Mouse (Mus musculus) mouse embryonic stem cell (cell line): ENCODE results near the gene Ormdl3.
"Not testable (repeated sequence)": the region's sequence is repeated elsewhere in the genome, so short reads cannot be mapped to it uniquely, and the experiment has no call there.

Source experiments
- in situ Hi-C, 2 experiments: fragments of 300-500 bp; cut with MboI; formaldehyde crosslinking; loops; 1 replicate in 1 of 2; 3 replicates in 1 of 2; pipeline ENCODE4 v1.14.3; 2019 to 2020; ENCODE audit warnings: low sequenced_read_pairs in 2 of 2, low pct_unique_long_range_greater_than_20kb in 1 of 2, mixed read lengths in 1 of 2; ENCODE audit not compliant: unreplicated experiment in 1 of 2

Ormdl3 gene

DNA sequence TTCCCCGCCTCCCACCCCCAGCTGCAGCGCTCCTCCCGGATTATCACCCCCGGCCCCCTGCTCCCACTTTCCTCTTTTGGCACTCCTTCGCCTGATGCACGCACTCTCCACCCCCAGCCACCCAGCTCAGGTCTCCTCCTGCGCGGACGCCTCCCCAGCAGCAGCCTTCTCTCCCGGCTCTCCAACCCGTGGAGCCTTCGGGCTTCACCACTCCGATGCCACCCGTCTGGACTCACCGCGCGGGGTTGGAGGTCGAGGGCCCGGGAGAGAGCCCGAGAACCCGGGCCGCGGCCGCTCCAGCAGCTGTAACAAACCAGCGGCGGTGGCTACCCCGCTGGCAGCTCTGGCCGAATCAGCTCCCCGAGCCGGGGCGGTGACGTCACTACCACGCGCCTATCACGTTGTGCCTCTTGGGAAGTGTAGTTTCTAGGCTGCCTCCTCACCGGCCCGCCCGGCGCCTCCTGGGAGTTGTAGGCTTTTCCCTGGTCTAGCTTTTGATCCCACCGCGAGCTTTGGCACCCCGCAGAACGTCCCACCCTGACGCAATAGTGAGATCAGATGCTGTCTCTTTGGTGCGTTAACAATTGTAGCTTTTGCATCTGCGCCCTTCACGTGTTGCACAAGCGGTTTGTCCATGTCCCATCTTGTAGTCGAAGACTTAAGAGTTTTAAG lies at the start of gene Ormdl3:
TSS of gene Ormdl3 (minus strand) at position 477 of the 672 bp plus-strand sequence.
- in situ Hi-C loops: no loop called here

- in situ Hi-C loops: not testable (repeated sequence)
Observed at GRCm38 (mm10) chr11:98635312-98635970, 48.3 kb upstream of the Ormdl3 start.

DNA sequence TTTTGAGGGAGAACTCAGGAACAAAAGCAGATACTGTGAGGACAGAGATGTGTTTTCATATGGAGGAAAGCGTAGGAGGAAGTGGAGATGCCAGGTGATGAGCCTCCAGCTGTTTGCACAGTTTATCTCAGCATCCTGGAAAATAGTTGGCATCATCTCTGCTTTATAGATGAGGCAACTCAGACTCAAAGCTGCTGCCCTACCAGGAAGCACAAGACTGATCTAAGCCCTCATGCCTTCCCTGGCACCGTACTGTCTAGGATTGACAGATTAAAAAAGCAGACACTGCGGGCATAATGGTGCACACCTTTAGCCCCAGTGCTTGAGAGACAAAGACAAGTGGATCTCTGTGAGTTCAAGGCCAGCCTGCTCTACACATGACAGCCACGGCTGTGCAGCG lies 43.5 kb upstream of the Ormdl3 start:
- in situ Hi-C loops: no loop called here

DNA sequence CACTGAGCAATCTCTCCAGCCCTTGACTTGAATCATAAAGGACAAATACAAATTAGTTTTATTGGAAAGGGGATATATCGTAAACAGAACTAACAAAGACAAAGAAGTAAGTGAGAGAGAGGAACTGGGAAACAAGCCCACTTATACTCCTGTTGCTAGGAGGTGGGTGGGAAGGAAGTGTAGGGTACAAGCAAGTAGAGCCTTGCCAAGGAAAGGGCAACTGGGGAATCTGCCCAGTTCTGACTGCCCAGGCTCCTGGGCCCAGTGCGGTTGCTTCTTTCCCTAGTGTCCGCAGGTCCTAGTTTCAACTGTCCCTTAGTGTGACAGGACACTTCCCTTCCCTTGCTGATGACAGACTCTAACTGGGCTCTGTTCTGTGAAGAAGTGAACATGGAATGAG lies 41.5 kb upstream of the Ormdl3 start:
- in situ Hi-C loops: no loop called here

- in situ Hi-C loops: no loop called here
Observed at GRCm38 (mm10) chr11:98625611-98626410, 38.6 kb upstream of the Ormdl3 start, which contains the start of the genes Gm12355 and Gsdma3. Gene Gm12355, minus strand, starts transcription at chr11:98625661. Gene Gsdma3, plus strand, starts transcription at chr11:98626360.

GRCm38 (mm10) chr11:98624381-98624780 lies 37.2 kb upstream of the Ormdl3 start:
- in situ Hi-C loops: not testable (repeated sequence)

DNA sequence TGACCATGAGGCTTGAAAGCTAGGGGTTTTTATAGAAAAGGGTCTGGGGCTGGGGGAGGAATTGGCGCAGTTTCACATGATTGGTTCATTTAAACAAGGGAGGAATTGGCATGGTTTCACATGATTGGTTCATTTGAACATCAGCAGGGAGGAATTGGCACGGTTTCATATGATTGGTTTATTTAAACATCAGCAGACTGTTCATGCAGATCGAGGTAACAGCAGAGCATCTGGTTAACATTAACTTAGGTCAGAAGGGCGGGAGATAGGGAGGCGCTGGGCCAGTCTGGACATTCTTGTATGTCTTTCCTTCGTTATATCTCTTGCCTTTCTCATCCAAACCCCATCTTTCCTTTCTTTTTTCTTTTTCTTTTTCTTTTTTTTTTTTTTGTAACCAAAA lies 36.8 kb upstream of the Ormdl3 start:
- in situ Hi-C loops: not testable (repeated sequence)

DNA sequence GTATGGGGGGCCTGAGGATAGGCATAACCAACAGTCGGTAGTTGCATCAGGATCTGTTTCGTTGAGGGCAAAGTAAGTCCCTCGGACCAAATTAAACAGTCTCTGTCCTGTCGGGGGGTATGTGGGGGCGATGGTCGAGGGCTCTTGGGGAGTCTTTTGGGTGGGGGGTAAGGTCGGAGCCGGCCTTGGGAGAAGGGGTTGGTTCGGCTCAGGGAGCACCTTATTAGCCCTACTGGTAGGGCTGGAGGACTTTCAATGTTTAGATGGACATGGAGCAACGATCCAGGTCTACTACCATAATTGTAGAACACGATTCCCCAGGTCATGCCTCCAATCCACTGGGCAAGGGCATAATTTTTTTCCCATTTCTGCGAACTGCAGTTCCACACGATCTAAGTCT lies 33.6 kb upstream of the Ormdl3 start:
- in situ Hi-C loops: no loop called here

DNA sequence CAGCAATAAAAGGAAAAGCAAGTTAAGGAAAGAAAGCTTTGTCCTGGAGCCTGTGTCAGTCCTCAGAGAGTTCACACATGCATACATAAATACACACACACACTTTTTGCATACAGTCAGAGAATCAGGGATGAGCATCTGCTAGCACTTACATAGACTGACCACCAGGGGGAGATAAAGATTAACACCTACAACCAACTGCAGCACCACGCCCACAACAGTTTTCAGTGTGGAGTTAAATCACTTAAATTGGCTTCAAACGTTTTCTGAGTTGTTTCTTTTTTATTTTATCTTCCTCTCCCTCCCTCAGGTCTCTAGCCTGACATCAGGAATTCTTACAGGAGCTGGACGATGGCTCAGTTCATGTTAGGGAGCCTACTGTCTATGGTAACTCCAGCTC lies 19.6 kb upstream of the Ormdl3 start:
- in situ Hi-C loops: no loop called here

DNA sequence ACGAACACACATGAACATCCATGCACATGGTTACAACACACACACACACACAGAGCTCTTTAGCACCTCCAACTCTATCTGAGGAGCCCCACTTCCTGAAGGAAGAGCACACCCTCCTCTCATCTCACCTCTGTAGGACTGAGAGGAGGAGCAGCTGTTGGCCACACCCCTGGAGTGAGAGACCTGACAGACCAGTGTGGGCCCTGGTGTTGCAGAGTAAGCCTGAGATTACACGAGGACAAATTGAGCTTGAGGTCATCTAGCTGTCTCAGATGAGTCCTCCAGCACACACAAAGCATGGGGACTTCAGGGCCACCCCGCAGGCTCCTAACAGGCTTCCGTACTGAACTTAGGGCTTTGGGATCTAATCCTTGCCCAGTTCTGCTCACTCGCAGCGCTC lies 17.7 kb upstream of the Ormdl3 start:
- in situ Hi-C loops: not testable (repeated sequence)

GRCm38 (mm10) chr11:98603953-98604352 lies 16.8 kb upstream of the Ormdl3 start:
- in situ Hi-C loops: no loop called here

GRCm38 (mm10) chr11:98602090-98602690 lies 15.0 kb upstream of the Ormdl3 start:
- in situ Hi-C loops: no loop called here

GRCm38 (mm10) chr11:98599291-98599690 lies 12.1 kb upstream of the Ormdl3 start:
- in situ Hi-C loops: no loop called here

- in situ Hi-C loops: no loop called here
Observed at GRCm38 (mm10) chr11:98598851-98599290, 11.7 kb upstream of the Ormdl3 start.

- in situ Hi-C loops: no loop called here
Observed at GRCm38 (mm10) chr11:98597991-98598390, 10.8 kb upstream of the Ormdl3 start, which contains the start of gene Lrrc3c. Gene Lrrc3c, plus strand, starts transcription at chr11:98598291.

- in situ Hi-C loops: no loop called here
Observed at GRCm38 (mm10) chr11:98597363-98597762, 10.2 kb upstream of the Ormdl3 start.

DNA sequence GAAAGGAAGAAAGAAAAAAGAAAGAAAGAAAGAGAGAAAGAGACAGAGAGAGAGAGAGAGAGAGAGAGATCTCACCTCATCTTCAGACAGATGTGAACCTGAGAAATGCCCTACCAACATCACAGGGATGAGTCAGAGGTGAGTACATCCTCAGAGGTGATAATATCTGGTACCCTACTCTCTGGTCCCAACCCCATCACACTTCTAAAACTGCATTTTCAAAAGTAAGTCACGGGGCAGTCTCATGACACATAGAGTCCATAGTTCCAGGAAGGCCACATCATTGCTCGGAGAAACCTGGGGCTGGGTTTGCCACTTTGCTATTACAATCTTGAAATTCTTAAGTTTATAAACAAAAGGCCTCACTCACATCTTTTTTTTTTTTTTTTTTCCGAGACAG lies 8.8 kb upstream of the Ormdl3 start:
- in situ Hi-C loops: no loop called here

- in situ Hi-C loops: no loop called here
Observed at GRCm38 (mm10) chr11:98595473-98595872, 8.3 kb upstream of the Ormdl3 start.

DNA sequence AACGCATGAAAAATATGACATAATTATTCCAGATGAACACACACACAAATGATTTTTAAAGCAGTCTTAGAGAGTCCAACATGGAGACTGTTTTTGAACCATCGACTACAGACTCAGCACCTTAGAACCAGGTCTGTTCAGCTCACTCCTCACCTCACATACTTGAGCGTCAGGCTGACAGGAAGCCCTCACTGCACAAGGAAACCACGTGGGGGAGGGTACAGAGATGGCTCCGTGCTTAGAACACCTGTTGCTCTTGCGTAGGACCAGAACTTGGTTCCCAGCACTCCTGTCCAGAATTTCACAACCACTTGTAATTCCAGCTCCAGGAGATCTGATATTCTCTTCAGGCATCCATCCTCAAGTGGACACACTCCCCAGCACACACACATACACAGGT lies 7.9 kb upstream of the Ormdl3 start:
- in situ Hi-C loops: no loop called here
